Mouse (Mus musculus): Measurements from ENCODE around the gene Ctr9. TPM values are rescaled to one million over a fixed set of nuclear protein-coding genes. Genes with fewer than 3 reads are reported as not detected.
A peak's percentile ranks its signal among the peaks of the same experiment; 100 is the strongest.

Gene Ctr9
- polyA plus RNA-seq, 1 experiment from 2014 or later: 33.8 TPM

DNA sequence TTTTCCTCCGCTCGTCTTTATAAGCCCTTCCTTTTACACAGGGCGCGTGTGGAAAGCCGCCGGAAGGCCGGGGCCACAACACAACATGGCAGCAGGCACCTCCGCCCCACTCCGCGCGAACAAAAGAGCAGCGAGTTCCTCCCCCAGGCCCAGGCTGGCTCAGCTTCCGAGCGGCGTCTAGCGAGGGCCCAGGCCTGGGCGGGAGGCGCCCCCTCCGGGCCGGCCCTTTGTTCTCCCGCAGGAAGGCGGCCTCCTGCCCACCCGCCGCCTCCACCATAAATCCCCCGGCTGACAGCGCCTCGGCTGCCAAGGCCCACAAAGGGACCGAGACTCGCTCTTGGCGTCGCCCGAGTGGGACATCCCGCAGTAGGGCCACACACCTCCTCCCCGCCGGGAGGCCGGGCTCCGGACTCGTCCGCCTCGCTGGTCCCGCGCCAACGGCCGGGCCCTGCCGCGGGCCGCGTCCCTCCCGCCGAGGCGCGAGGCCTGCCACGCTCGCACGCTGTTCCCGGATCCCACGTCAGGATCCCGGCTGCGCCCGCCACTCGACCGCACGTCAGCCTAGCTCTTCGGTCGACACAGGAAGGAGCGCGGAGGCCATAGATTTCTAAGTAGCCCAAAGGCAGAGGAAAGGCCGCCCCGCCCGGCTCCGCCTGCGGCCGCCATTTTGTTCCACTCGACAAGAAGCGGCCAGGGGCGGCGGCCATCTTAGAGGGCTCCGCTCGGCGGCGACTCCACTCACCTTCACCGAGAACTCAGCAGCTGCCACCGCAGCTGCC, 53.5 kb downstream of the Ctr9 start:
- peak; percentile 75 for ATAC-seq
- under 1% methylated on average over 76 of the region's 83 CpGs for WGBS
- Histone ChIP-seq H3K4me3 (ENCODE audit: low read depth, low read length) (peak overlapping the region; percentile 84), H3K9ac (replicated peaks; ENCODE audit: low read depth) (peak overlapping the region; percentile 93), H3K27me3 (replicated peaks; ENCODE audit: insufficient read depth, low read length) (no peaks in the 10 kb centered on the region), H3K27ac (ENCODE audit: low read length) (peak overlapping the region; percentile 99), H3K4me2 (replicated peaks; ENCODE audit: low read depth, low read length) (peak overlapping the region; percentile 49), H3K4me1 (ENCODE audit: insufficient read depth, low read depth, low read length) (no peaks in the 10 kb centered on the region; the same call in 1 of the 2 replicates), H3K36me3 (ENCODE audit: insufficient read depth, low read length) (peaks cover 32% of the 10 kb centered on the region), H3K9me3 (ENCODE audit: low read length) (no peaks in the 10 kb centered on the region)
- TF ChIP-seq CTCF (IDR thresholded peaks at IDR 0.05): peak; percentile 36; the same call in 1 of the 2 replicates
- TF ChIP-seq EP300 (IDR thresholded peaks at IDR 0.05): no peak
- peak; percentile 95 for DNase-seq (ENCODE audit: low spot score)

DNA sequence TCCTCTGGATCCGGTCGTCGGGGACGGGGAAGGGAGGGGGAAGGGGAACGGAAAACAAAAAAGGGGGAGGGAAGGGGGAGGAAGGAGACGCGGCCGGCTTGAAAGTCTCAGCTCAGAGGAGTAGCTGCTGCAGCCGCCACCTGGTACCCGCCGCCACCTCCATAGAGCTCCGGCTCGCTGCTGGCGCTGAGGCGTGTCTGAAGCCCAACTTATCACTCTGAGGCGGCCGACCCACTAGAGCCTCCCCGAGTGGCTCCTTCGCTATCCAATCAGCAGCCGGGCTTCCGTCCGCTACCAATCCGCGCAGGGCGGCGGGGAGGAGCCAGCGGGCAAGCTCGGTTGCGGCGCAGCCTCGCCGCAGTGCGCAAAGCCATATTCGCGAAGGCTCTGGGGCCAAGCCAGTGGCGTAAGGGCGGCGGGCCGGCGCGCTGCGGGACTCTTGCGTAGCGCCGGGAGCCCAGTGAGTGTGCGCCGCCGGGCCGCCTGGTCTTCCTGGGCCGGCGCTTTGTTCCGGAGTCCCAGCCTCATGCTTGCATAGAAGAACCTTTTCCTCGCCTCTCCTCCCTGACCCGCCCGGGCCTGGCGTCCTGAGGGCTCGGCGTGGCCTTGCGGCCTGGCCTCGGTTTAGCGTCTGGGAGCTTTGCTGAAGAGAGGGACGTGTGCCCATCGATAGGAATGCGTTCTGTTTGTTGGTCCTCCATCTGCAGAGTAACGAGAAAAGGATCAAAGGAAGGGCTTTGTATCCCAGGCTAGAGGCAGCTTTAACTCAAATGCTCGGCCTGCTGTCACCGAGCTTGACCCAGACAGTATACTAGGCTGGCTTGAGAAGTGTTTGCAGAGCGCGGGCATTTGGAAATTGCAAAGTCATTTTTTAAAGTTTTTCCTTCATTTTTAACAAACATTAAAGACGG, 54.3 kb downstream of the Ctr9 start, which contains the start of gene Eif4g2:
Eif4g2 (minus strand) TSS at position 209 of the 911 bp plus-strand sequence.
- peak; percentile 100 for DNase-seq (ENCODE audit: low spot score)
- Histone ChIP-seq H3K9me3 (ENCODE audit: low read length) (no peaks in the 10 kb centered on the region), H3K36me3 (ENCODE audit: insufficient read depth, low read length) (peaks cover 24% of the 10 kb centered on the region), H3K27ac (ENCODE audit: low read length) (peak within 1 kb of the TSS; percentile 99), H3K27me3 (replicated peaks; ENCODE audit: insufficient read depth, low read length) (no peaks in the 10 kb centered on the region), H3K4me1 (ENCODE audit: insufficient read depth, low read depth, low read length) (no peaks in the 10 kb centered on the region; the same call in 1 of the 2 replicates), H3K4me3 (ENCODE audit: low read depth, low read length) (peak within 1 kb of the TSS; percentile 84), H3K9ac (replicated peaks; ENCODE audit: low read depth) (peak within 1 kb of the TSS; percentile 93), H3K4me2 (replicated peaks; ENCODE audit: low read depth, low read length) (peak within 1 kb of the TSS; percentile 69)
- ATAC-seq: peak; percentile 97
- WGBS: under 1% methylated on average over 65 of the region's 70 CpGs
- TF ChIP-seq EP300 (IDR thresholded peaks at IDR 0.05) (0 out of 2 replicates have a peak, but pooled peaks have one; percentile 28), CTCF (IDR thresholded peaks at IDR 0.05) (0 out of 2 replicates have a peak, but pooled peaks have one; percentile 5)

DNA sequence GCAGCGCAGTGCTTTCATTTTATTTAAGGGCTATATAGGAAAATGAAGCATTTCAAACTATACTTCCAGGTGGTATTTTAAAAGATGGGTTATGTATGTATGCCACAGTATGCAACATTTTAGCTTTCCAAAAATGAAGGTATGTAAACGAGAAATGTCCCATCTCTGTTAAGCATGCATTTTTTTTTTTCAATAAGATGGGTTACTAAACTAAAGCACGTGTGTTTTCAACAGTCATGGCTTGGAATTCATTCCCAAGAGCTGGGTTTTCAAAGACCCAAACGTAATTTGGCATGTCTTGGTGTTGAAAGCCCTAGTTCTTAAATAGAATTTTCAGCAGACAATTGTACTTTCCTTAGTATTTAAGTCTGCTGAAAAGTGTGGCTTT, 55.0 kb downstream of the Ctr9 start:
- WGBS: 9% methylated on average over 4 of the region's 4 CpGs
- 0 out of 2 replicates have a peak, but pooled peaks have one; percentile 3 for TF ChIP-seq EP300 (IDR thresholded peaks at IDR 0.05)
- no peak for TF ChIP-seq CTCF (IDR thresholded peaks at IDR 0.05)
- no peaks in the 10 kb centered on the region; the same call in 1 of the 2 replicates for H3K4me1 ChIP-seq (ENCODE audit: insufficient read depth, low read depth, low read length)
- ATAC-seq (no peak), DNase-seq (ENCODE audit: low spot score) (peak; percentile 32)
- no peaks in the 10 kb centered on the region for H3K9me3 ChIP-seq (ENCODE audit: low read length)
- peak overlapping the region; percentile 74 for H3K9ac ChIP-seq (replicated peaks; ENCODE audit: low read depth)
- H3K4me2 ChIP-seq (replicated peaks; ENCODE audit: low read depth, low read length): peak overlapping the region; percentile 69
- H3K27me3 ChIP-seq (replicated peaks; ENCODE audit: insufficient read depth, low read length): no peaks in the 10 kb centered on the region
- H3K4me3 ChIP-seq (ENCODE audit: low read depth, low read length): peak overlapping the region; percentile 84
- H3K27ac ChIP-seq (ENCODE audit: low read length): peak overlapping the region; percentile 99
- H3K36me3 ChIP-seq (ENCODE audit: insufficient read depth, low read length): peaks cover 19% of the 10 kb centered on the region

DNA sequence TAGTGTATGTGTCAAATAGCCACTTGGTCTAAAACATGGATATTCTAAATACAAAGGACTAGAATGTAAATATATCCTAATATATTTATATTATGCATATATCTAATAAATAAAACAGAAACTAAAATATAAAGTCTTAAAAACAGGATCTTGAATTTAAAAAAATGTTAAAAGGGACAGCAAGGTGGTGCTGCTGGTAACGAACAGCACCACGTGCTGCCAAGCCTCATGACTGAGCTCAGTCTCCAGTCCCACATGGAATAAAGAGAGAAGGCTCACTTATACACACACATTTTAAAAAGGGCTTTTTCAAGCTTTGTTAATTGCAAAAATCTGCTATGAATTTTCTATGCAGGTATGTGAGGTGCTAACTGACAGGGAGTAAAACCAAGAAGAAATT, 55.7 kb downstream of the Ctr9 start:
- ATAC-seq (no peak), DNase-seq (ENCODE audit: low spot score) (no peak)
- H3K27me3 ChIP-seq (replicated peaks; ENCODE audit: insufficient read depth, low read length): no peaks in the 10 kb centered on the region
- H3K27ac ChIP-seq (ENCODE audit: low read length): no peak overlapping the region
- no peaks in the 10 kb centered on the region for H3K9me3 ChIP-seq (ENCODE audit: low read length)
- TF ChIP-seq EP300 (IDR thresholded peaks at IDR 0.05): no peak
- no peak for TF ChIP-seq CTCF (IDR thresholded peaks at IDR 0.05)
- H3K36me3 ChIP-seq (ENCODE audit: insufficient read depth, low read length): peaks cover 12% of the 10 kb centered on the region
- no peak overlapping the region for H3K4me3 ChIP-seq (ENCODE audit: low read depth, low read length)
- H3K4me1 ChIP-seq (ENCODE audit: insufficient read depth, low read depth, low read length): no peaks in the 10 kb centered on the region; the same call in 1 of the 2 replicates
- H3K4me2 ChIP-seq (replicated peaks; ENCODE audit: low read depth, low read length): no peak overlapping the region
- 68% methylated on average over 2 of the region's 2 CpGs for WGBS
- H3K9ac ChIP-seq (replicated peaks; ENCODE audit: low read depth): no peak overlapping the region

DNA sequence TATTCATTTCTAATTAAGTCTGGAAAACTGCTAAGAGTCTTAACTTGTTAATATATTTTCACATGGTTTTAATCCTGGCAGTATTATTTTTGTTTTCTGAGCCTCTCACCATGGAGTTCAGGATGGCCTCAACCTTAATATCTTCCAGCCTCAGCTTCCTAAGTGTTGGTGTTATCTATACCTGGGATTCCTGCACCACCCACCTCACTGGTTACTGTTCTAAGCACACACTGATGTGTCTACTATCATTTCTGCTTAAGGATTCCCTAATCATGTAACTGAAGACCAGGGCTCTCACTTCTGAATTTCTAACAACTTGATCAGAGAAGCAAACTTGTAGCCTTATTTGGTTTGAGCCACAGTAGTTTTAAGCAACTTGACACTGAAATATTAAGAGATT, 56.4 kb downstream of the Ctr9 start:
- no peak for DNase-seq (ENCODE audit: low spot score)
- H3K27ac ChIP-seq (ENCODE audit: low read length): no peak overlapping the region
- no peak for TF ChIP-seq EP300 (IDR thresholded peaks at IDR 0.05)
- TF ChIP-seq CTCF (IDR thresholded peaks at IDR 0.05): no peak

DNA sequence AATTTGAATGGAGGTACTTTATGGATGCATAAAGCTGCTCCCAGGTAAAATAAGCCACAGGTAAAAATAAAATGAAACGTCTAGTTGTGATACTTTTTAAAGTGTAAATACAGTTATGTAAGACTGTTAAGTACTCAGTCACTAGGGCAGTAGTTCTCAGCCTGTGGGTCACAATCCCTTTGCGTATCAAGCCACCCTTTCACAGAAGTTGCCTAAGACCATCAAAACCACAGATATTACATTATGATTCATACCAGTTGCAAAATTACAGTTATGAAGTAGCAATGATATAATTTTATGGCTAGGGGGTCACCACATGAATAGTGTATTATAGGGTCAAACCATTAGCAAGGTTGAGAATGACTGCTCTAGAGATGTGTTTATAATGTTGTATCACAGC, 66.4 kb downstream of the Ctr9 start:
- WGBS: 68% methylated on average over 2 of the region's 2 CpGs
- TF ChIP-seq CTCF (IDR thresholded peaks at IDR 0.05) (no peak), EP300 (IDR thresholded peaks at IDR 0.05) (no peak)

More for the DNA sequence above, 56.4 kb downstream of the Ctr9 start:
- no peaks in the 10 kb centered on the region for H3K27me3 ChIP-seq (replicated peaks; ENCODE audit: insufficient read depth, low read length)
- ATAC-seq: no peak
- no peaks in the 10 kb centered on the region for H3K9me3 ChIP-seq (ENCODE audit: low read length)
- peaks cover 5% of the 10 kb centered on the region for H3K36me3 ChIP-seq (ENCODE audit: insufficient read depth, low read length)
- H3K4me3 ChIP-seq (ENCODE audit: low read depth, low read length): no peak overlapping the region
- H3K4me2 ChIP-seq (replicated peaks; ENCODE audit: low read depth, low read length): no peak overlapping the region
- no peaks in the 10 kb centered on the region; the same call in 1 of the 2 replicates for H3K4me1 ChIP-seq (ENCODE audit: insufficient read depth, low read depth, low read length)
- H3K9ac ChIP-seq (replicated peaks; ENCODE audit: low read depth): no peak overlapping the region

More for the DNA sequence above, 66.4 kb downstream of the Ctr9 start:
- Histone ChIP-seq H3K27me3 (replicated peaks; ENCODE audit: insufficient read depth, low read length) (no peaks in the 10 kb centered on the region), H3K4me1 (ENCODE audit: insufficient read depth, low read depth, low read length) (no peaks in the 10 kb centered on the region), H3K9ac (replicated peaks; ENCODE audit: low read depth) (no peak overlapping the region), H3K4me2 (replicated peaks; ENCODE audit: low read depth, low read length) (no peak overlapping the region), H3K4me3 (ENCODE audit: low read depth, low read length) (no peak overlapping the region), H3K9me3 (ENCODE audit: low read length) (no peaks in the 10 kb centered on the region), H3K27ac (ENCODE audit: low read length) (no peak overlapping the region), H3K36me3 (ENCODE audit: insufficient read depth, low read length) (no peaks in the 10 kb centered on the region)
- no peak for ATAC-seq
- no peak for DNase-seq (ENCODE audit: low spot score)

Measured in lung, postnatal 0 days (tissue).